Mouse (Mus musculus) skeletal muscle tissue, postnatal 0 days (tissue): ENCODE measurements around the gene Gm3476. TPM values are rescaled to one million over a fixed set of nuclear protein-coding genes. Genes with fewer than 3 reads are reported as not detected.

Experiments used
- polyA plus RNA-seq: library from polyadenylated mRNA; unstranded; fragments of >200 nt; fragmentation: Nextera tagmentation; extraction: Ambion mirVana; gene quantifications from 2 replicates; pipeline ENCODE4 v1.2.1, GENCODE M21; 2015

Gene Gm3476
- not detected in 2 replicates for polyA plus RNA-seq

GRCm38 (mm10) chr14:6125707-6126106, at the start of gene Gm3476:
TSS of gene Gm3476 (minus strand) at chr14:6125807.

GRCm38 (mm10) chr14:6108272-6108925, 17.2 kb downstream of the Gm3476 start, which contains the start of gene Gm3468:
TSS of gene Gm3468 (minus strand) at chr14:6108665.

GRCm38 (mm10) chr14:6093842-6094241, 31.8 kb downstream of the Gm3476 start, which contains the start of gene Gm8206:
TSS of gene Gm8206 (minus strand) at chr14:6093942.

GRCm38 (mm10) chr14:6058167-6058566, 67.4 kb downstream of the Gm3476 start, which contains the start of gene Gm6337:
TSS of gene Gm6337 (minus strand) at chr14:6058267.

Other genes with a start within 250 kb of the Gm3476 start
- gene Gm8237, start 245.4 kb downstream of the Gm3476 start, polyA plus RNA-seq = 0.12 and 0.23 TPM in 2 replicates
- 1.1 TPM in 2 replicates for gene Gm3248, start 164.1 kb downstream of the Gm3476 start, polyA plus RNA-seq
- not detected in 2 replicates for gene Gm3453, start 146.7 kb downstream of the Gm3476 start, polyA plus RNA-seq
- not detected in 2 replicates for gene Gm6337, start 67.5 kb downstream of the Gm3476 start, polyA plus RNA-seq
- gene Gm8206, start 31.9 kb downstream of the Gm3476 start, polyA plus RNA-seq = not detected in 2 replicates
- gene Gm3468, start 17.1 kb downstream of the Gm3476 start, polyA plus RNA-seq = 0.15 and 0.49 TPM in 2 replicates
- gene Gm21560, start 93.5 kb upstream of the Gm3476 start, polyA plus RNA-seq = not detected in 2 replicates
- 0.17 and 0.35 TPM in 2 replicates for gene Gm3411, start 161.4 kb upstream of the Gm3476 start, polyA plus RNA-seq
- not detected in 2 replicates for gene Gm21103, start 179.0 kb upstream of the Gm3476 start, polyA plus RNA-seq
- gene Gm3618, start 217.9 kb upstream of the Gm3476 start, polyA plus RNA-seq = not detected in 2 replicates